Mouse (Mus musculus) CH12.LX (cell line): Measurements from ENCODE around the gene Spa17. TPM values are rescaled to one million over a fixed set of nuclear protein-coding genes. Genes with fewer than 3 reads are reported as not detected.

Experiments used
- DNase-seq: peaks from one replicate; pipeline ENCODE4 v3.0.0-alpha.2; 2013; ENCODE audit errors: extremely low read depth
- H3K27ac ChIP-seq: 2 replicates; pipeline ENCODE4 v1.5.1; 2012; ENCODE audit warnings: low read depth, mild to moderate bottlenecking, control low read depth, moderate library complexity; ENCODE audit not compliant: insufficient read depth
- H3K27me3 ChIP-seq: replicated peaks from 2 replicates; pipeline ENCODE3; 2012; ENCODE audit warnings: inconsistent platforms
- H3K36me3 ChIP-seq, 2 experiments: replicated peaks in 1 of 2; 2 replicates each; pipeline versions ENCODE3 to v1.6.1; 2012; ENCODE audit warnings: inconsistent platforms in 1 of 2, low read length in 1 of 2, mild to moderate bottlenecking in 1 of 2, mixed read lengths in 1 of 2, moderate library complexity in 1 of 2; ENCODE audit not compliant: control insufficient read depth in 1 of 2, insufficient read depth in 1 of 2
- H3K4me1 ChIP-seq, 2 experiments: 2 replicates each; pipeline ENCODE4 v1.6.1; 2012; ENCODE audit warnings: inconsistent platforms in 1 of 2, moderate library complexity in 1 of 2; ENCODE audit not compliant: insufficient read depth in 2 of 2, control insufficient read depth in 1 of 2
- H3K4me2 ChIP-seq: 2 replicates; pipeline ENCODE4 v1.6.1; 2012; ENCODE audit warnings: low read depth, mild to moderate bottlenecking, control low read depth; ENCODE audit not compliant: poor library complexity, insufficient read depth, severe bottlenecking
- H3K4me3 ChIP-seq, 3 experiments: fragments of 150-350 bp in 1 of 3; sonication (generic) in 1 of 3; replicated peaks in 1 of 3; 2 replicates each; pipeline versions ENCODE3 to v1.5.1; 2011 to 2012; ENCODE audit warnings: low read depth in 2 of 3, low read length in 2 of 3, mild to moderate bottlenecking in 2 of 3, moderate library complexity in 2 of 3, control low read depth in 1 of 3, improper control_type of control experiment in 1 of 3, inconsistent platforms in 1 of 3, mixed read lengths in 1 of 3; ENCODE audit not compliant: poor library complexity in 1 of 3
- H3K79me2 ChIP-seq: replicated peaks from 2 replicates; pipeline ENCODE4 v1.6.1; 2012; ENCODE audit warnings: mild to moderate bottlenecking, moderate library complexity; ENCODE audit not compliant: control insufficient read depth, poor library complexity, insufficient read depth, severe bottlenecking; ENCODE audit errors: extremely low read depth
- H3K9ac ChIP-seq: 2 replicates; pipeline ENCODE4 v1.6.1; 2012; ENCODE audit warnings: low read depth, mild to moderate bottlenecking, control low read depth, moderate library complexity; ENCODE audit not compliant: insufficient read depth
- H3K9me3 ChIP-seq: replicated peaks from 2 replicates; pipeline ENCODE3; 2012; ENCODE audit warnings: low read length, inconsistent platforms, mixed read lengths
- BHLHE40 ChIP-seq: IDR thresholded peaks from 2 replicates; pipeline ENCODE4 v1.6.1; 2011; ENCODE audit warnings: mild to moderate bottlenecking, low read depth, low read length, improper control_type of control experiment
- ELF1 ChIP-seq: IDR thresholded peaks from 2 replicates; pipeline ENCODE4 v1.6.1; 2014; ENCODE audit warnings: low read depth, mild to moderate bottlenecking, inconsistent platforms, low read length, improper control_type of control experiment
- EP300 ChIP-seq: IDR thresholded peaks from 2 replicates; pipeline ENCODE4 v1.6.1; 2011; ENCODE audit warnings: low read length, improper control_type of control experiment
- ETS1 ChIP-seq: conservative IDR thresholded peaks from 2 replicates; pipeline ENCODE4 v1.6.1; 2012; ENCODE audit warnings: low read depth, mild to moderate bottlenecking, inconsistent platforms, low read length, improper control_type of control experiment, moderate library complexity
- HCFC1 ChIP-seq: IDR thresholded peaks from 2 replicates; pipeline ENCODE4 v1.6.1; 2012; ENCODE audit warnings: low read depth, mild to moderate bottlenecking, inconsistent platforms, low read length, improper control_type of control experiment
- JUN ChIP-seq: IDR thresholded peaks from 2 replicates; pipeline ENCODE4 v1.6.1; 2011; ENCODE audit warnings: low read depth, mild to moderate bottlenecking, low read length, improper control_type of control experiment, moderate library complexity; ENCODE audit not compliant: insufficient read depth
- JUND ChIP-seq: conservative IDR thresholded peaks from 2 replicates; pipeline ENCODE4 v1.6.1; 2011; ENCODE audit warnings: low read depth, low read length, improper control_type of control experiment
- MAFK ChIP-seq: IDR thresholded peaks from 2 replicates; pipeline ENCODE4 v1.6.1; 2011; ENCODE audit warnings: low read length, improper control_type of control experiment; ENCODE audit not compliant: insufficient replicate concordance
- MAX ChIP-seq: IDR thresholded peaks from 2 replicates; pipeline ENCODE4 v1.6.1; 2011; ENCODE audit warnings: low read length, improper control_type of control experiment
- MAZ ChIP-seq: IDR thresholded peaks from 2 replicates; pipeline ENCODE4 v1.6.1; 2012; ENCODE audit warnings: low read depth, mild to moderate bottlenecking, inconsistent platforms, low read length, improper control_type of control experiment, moderate library complexity
- NELFE ChIP-seq: IDR thresholded peaks from 2 replicates; pipeline ENCODE4 v1.6.1; 2011; ENCODE audit warnings: low read depth, low read length, improper control_type of control experiment
- RAD21 ChIP-seq: IDR thresholded peaks from 2 replicates; pipeline ENCODE4 v1.6.1; 2011; ENCODE audit warnings: low read depth, mild to moderate bottlenecking, low read length, improper control_type of control experiment, moderate library complexity
- SIN3A ChIP-seq: IDR thresholded peaks from 2 replicates; pipeline ENCODE4 v1.6.1; 2012; ENCODE audit warnings: low read length, improper control_type of control experiment, inconsistent platforms
- SMC3 ChIP-seq: IDR thresholded peaks from 2 replicates; pipeline ENCODE4 v1.6.1; 2011; ENCODE audit warnings: low read depth, low read length, improper control_type of control experiment
- USF2 ChIP-seq: conservative IDR thresholded peaks from 2 replicates; pipeline ENCODE4 v1.6.1; 2011; ENCODE audit warnings: low read depth, low read length, improper control_type of control experiment
- ZC3H11A ChIP-seq: IDR thresholded peaks from 2 replicates; pipeline ENCODE4 v1.6.1; 2012; ENCODE audit warnings: low read depth, mild to moderate bottlenecking, inconsistent platforms, low read length, improper control_type of control experiment
- dilution Hi-C: fragments of 300-500 bp; cut with MboI; formaldehyde crosslinking; loops from 2 replicates; pipeline ENCODE4 v1.14.3; 2020; ENCODE audit warnings: low sequenced_read_pairs; ENCODE audit not compliant: extremely low pct_unique_long_range_greater_than_20kb, extremely low pct_ligation_motif_present
- in situ Hi-C: fragments of 300-500 bp; cut with MboI; formaldehyde crosslinking; loops from 3 replicates; pipeline ENCODE4 v1.14.3; 2019; ENCODE audit warnings: low sequenced_read_pairs, low pct_ligation_motif_present, low pct_unique_long_range_greater_than_20kb, mixed read lengths
- polyA plus RNA-seq: library from polyadenylated mRNA; unstranded; fragments of >175 nt; gene quantifications from 2 replicates; pipeline ENCODE4 v1.2.1, GENCODE M21; 2012; ENCODE audit warnings: low read depth; ENCODE audit not compliant: insufficient read length
- total RNA-seq, 2 experiments: library from RNA; depleted of rRNA; stranded (reverse); fragments of 300-350 nt in 1 of 2; fragments of >200 nt in 1 of 2; gene quantifications; 2 replicates each; pipeline ENCODE4 v1.2.3; 2012 to 2014

The Spa17 gene
- total and polyA plus RNA-seq, 3 experiments, result 0.47 to 3.2 (median 1.4) TPM

DNA sequence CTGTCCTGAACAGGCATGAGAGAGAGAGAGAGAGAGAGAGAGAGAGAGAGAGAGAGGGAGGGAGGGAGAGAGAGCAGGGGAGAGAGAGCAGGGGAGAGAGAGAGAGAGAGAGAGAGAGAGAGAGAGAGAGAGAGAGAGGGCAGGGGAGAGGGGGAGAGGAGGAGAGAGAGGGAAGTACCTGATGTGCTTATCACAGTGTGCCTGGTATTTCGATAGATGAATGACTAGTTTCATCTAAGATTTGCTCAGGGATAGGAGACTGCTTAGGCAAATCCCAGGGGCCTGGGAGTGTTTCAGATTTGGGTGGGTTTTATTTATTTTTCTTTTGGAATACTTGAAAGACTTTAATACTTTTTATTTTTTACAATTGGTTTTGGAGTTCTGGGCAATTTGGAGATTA is 49.7 kb upstream of the Spa17 start:
- dilution Hi-C loops, result no loop called here
- in situ Hi-C loops, result no loop called here
- no peak overlapping the region for H3K4me2 ChIP-seq
- H3K36me3 ChIP-seq, result no peaks in the 10 kb centered on the region
- no peak overlapping the region for H3K4me3 ChIP-seq
- no peak overlapping the region for H3K9ac ChIP-seq
- H3K4me1 ChIP-seq, result peaks cover 0 to 2% of the 10 kb centered on the region in 2 experiments; a peak in 1 of 4 replicates
- TF ChIP-seq NELFE, result no peak
- no peak for TF ChIP-seq RAD21
- no peak for TF ChIP-seq USF2
- no peak for TF ChIP-seq SMC3
- no peak for TF ChIP-seq JUN
- TF ChIP-seq MAZ, result no peak
- TF ChIP-seq HCFC1, result no peak
- no peak for TF ChIP-seq BHLHE40
- TF ChIP-seq EP300, result no peak
- no peak for TF ChIP-seq ELF1
- no peak for TF ChIP-seq MAX
- TF ChIP-seq, all 38 proteins: peak for 0
- no peak for DNase-seq
- H3K27ac ChIP-seq, result no peak overlapping the region
- H3K9me3 ChIP-seq, result no peaks in the 10 kb centered on the region
- H3K27me3 ChIP-seq, result no peaks in the 10 kb centered on the region
- no peaks in the 10 kb centered on the region for H3K79me2 ChIP-seq

DNA sequence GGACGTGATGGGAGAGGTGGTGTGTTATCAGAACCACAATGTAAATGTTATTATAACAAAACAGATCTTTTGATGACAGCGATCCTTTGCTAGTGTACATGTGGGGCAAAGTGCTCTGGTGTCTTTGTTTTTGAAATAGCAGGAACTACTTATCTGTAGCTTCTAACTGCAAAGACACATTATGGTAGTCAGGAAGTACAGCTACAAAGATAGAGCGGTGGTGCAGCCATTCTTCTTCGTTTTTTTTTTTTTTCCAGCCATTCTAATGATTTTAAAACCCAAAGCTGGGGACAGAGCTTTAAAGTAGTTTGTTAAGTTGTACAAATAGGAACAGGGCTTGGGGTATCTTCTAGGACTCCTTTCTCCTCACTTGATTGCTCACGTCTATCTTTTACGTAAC is 45.9 kb upstream of the Spa17 start:
- no peak overlapping the region for H3K9ac ChIP-seq
- H3K27ac ChIP-seq, result no peak overlapping the region
- in situ Hi-C loops, result no loop called here

More for the DNA sequence above, 45.9 kb upstream of the Spa17 start:
- no peak overlapping the region for H3K4me2 ChIP-seq
- H3K27me3 ChIP-seq, result no peaks in the 10 kb centered on the region
- DNase-seq, result no peak
- peaks cover 0 to 8% of the 10 kb centered on the region in 2 experiments; a peak in 2 of 4 replicates for H3K4me1 ChIP-seq
- no peaks in the 10 kb centered on the region for H3K9me3 ChIP-seq
- H3K79me2 ChIP-seq, result peaks cover 13% of the 10 kb centered on the region; the same call in 1 of the 2 replicates
- no peak overlapping the region for H3K4me3 ChIP-seq
- no peak for TF ChIP-seq JUND
- no peak for TF ChIP-seq RAD21
- no peak for TF ChIP-seq MAFK
- TF ChIP-seq ELF1, result no peak
- no peak for TF ChIP-seq ETS1
- no peak for TF ChIP-seq MAZ
- TF ChIP-seq SIN3A, result no peak
- TF ChIP-seq ZC3H11A, result no peak
- H3K36me3 ChIP-seq, result peaks cover under 1 to 6% of the 10 kb centered on the region in 2 experiments
- dilution Hi-C loops, result no loop called here
